Mouse (Mus musculus) spleen, postnatal 10 days (tissue): Measurements from ENCODE around the gene Gm20388.

Experiments
- DNase-seq, 2 experiments: peaks; one replicate each; pipeline ENCODE4 v3.0.0; 2021 to 2022; ENCODE audit warnings: low spot score in 2 of 2

The Gm20388 gene

DNA sequence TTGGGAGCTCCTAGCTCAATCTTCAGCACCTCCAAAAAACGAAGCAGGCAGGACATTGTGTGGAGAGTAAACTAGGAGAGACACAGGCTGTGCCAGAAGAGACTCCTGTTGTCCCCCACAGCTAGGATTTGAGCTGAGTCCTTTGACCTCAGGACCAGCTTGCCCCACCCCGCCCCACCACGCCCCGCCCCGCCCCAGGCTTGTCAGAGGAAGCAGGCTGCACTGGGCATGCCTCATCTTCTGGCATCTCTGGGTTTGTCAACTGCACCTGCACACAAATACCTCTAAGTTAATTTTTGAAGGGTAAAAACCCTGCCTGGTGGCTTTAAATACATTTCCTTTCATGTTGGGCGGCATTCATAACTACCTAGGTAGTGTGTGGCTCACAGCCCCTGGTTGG is 290.7 kb downstream of the Gm20388 start:
- DNase-seq, result no peak

DNA sequence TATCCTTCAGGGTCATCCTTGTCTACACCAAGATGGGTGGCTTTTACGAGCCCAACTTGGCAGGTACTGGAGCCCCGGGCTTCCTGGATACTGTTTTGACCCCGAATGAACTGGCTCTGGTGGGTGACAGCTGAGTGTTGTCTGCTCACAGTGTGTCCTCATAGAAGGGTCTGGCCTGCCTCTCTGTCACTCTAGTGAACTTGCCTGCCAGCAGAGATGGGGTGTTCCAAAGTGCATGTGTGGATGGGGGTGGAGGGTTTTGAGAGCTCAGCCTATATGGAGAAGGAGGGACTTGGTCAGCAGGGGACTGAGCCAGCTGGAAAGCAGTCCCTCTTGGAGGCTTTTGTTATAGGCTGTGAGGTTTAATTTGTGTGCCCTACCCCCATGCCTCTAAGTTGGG is 291.9 kb downstream of the Gm20388 start:
- no peak for DNase-seq

DNA sequence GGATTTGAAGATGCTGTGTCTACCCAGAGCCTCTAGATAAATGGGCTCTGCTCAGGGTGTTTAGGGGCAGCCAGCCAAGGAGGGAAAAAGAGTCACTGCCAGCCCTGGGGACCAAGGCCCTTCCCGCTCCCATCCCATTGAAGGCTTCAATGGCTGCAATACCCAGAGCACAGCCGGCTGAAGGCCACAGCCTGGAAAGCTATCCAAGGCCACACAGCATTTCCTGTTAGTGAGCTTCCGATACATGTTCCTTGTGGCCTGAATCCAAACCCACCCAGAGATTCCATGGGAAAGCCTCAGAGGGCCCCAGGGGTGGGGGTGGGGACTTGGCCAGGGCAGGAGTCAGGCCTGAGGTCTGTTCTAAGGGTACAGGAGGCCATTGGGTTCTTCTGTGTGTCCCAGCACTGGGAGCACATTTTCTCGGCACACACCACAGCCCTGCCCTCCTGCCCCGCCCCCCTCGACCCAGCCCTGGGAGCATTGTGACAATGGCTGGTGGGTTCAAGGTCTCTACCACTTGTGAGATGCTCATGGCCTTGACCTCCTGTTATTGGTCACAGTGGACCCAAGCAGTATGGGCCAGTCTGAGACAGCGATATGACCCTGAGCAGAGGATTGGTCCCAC is 294.2 kb downstream of the Gm20388 start:
- DNase-seq, result no peak

DNA sequence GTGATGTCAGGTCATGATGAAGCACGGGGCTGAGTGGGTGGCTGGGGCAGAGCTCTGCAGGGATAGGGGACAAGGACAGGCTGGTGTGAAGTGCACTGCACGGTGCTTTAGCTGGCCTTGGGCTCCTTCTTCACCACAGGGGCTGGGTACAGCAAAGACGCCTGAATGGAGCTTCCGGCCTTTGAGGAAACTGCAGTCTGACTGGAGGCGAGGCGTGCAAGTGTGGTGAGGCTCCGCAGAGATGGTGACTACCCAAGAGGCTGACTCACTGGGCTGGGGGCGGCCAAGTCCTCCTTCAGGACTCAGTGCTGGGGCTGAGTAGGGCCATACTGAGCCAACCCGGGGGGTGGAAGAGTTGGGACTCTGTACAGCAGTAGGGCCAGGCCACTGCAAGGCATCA is 295.3 kb downstream of the Gm20388 start:
- DNase-seq, result no peak

DNA sequence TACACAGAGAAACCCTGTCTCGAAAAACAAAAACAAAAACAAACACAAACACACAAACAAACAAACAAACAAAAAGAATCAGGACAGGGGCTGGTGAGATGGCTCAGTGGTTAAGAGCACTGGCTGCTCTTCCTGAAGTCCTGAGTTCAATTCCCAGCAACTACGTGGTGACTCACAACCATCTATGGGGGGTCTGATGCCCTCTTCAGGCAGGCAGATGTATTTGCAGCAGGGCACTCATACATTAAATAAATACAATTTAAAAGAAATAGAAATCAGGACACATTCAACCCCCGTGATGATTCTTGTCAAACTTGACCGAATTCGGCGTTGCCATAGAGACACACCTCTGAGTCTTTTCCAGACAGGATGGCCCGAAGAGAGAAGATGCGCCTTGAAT is 296.7 kb downstream of the Gm20388 start:
- no peak for DNase-seq

DNA sequence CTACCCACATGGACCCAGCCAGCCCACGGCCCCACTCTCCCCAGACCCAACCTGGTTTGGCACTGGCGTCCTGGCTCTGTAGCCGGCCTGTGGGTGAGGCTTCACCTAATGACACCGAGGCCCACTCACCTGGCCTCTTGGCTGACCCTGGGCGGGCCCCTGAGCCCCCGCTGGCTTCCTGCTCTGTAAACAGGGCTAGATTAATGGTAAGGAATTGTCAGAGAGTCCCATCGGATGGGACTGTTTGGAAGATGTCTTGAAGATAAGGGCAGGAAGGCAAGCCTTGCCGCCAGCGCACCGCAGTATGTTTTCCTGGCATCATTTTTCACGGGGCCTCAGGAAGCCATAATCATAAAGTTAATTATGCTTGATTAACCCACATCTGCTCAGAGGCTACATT is 297.5 kb downstream of the Gm20388 start:
- DNase-seq, result no peak

DNA sequence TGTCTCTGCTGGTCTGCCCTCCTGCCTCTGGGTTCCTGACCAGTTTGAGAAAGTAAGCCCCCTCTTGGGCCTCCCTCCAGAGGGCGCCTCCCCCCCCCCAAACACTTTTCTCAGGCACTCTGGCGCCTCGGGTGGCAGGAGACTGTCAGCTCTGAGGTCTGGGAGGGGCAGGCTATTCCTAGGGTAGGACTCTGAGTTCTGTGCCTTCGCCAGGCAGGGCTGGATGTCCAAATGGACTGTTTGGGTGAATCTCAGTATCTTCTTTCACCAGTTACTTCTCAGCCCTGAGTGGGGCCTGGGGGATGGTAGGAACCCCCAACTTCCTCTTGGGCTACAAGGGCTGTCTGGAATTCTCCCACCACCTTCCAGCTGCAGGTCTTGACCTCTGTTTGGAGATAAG is 300.7 kb downstream of the Gm20388 start:
- DNase-seq, result no peak

DNA sequence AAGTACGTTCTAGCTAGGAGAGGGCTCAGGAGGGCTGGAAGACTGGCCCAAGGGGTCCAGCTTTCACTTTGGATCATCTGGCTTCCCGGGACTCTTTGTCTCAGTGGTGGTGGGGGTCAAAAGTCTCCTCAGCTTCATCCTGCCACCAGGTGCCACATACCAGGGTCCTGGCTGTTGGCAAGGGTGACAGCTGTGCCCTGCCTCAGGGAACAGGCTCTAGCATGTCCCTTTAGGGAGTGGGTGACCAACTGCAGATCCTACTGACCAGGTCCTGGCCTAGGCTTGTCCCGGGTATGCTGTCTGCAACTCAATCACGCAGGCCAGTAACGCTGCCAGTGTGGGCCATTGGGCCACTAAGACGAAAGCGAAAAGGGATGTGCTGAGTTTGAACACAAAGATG is 302.0 kb downstream of the Gm20388 start:
- DNase-seq, result no peak

DNA sequence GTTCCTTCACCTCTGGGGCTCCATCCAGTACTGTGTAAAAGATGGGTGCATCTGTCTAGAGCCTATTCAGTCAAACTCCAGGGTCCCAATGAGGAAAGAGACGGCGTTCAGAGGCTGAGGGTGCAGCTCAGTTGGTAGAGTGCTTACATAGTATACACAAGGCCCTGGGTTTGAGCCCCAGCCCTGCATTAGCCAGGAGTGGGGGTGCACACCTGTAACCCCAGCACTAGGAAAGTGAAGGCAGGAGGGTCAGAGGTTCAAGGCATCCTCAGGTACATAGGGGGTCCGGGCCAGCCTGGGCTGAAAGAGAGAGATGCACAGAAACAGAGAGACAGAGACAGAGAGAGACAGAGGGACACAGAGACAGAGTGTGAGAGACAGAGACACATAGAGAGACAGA is 302.6 kb downstream of the Gm20388 start:
- DNase-seq, result no peak

DNA sequence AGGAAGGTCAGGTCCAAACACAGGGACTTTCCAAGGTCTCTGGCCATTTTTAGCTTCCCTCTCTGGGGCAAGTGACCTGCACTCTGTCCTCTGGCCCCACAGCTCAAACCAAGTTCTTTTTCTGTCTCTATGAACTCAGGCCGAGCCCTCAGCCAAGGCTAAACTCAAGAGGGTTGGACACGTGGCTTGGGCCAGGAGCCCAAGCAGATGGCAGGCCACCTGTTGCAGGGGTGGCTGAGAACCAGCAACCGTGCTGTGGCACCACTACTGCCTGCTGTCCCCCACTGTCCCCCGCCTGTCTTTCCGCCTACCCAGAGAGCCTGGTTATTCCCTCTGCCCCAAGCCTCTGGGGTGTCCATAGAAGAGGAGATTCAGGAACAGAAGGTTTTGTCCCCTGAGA is 303.3 kb downstream of the Gm20388 start:
- peak in 1 of 2 experiments; percentile 41 for DNase-seq

DNA sequence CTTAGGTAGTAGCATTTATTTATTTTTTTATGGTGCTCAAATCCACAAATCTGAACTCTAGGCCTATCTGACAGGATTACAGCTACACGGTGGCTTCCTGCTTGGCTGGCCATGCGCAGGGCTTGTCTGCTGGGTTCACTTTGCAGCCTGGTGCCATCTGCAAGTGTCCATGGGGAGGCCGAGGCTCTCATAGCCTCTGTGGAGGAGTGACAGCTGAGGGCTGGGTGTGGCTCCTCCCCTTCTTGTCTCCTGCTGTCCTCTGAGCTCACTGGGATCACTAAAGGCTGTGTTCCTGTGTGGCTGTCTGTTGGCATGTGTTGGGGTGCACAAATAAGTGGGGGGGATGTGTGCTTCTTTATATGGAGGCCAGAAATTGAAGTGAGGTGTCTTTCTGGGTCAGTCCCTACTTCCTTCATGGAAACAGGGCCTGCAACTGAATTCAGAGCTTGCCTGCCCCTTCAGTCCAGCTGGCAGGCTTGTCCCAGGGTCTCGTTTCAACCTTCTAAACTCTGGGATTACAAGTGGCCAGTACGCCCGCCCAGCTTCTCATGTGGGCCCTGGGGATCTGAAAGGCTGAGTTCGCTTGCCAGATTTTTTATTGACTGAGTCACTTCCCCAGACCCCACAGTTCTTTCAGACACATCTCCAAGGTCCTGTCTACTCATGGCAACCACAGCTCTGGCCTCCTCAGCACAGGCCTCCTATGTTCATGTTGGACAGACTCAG is 304.9 kb downstream of the Gm20388 start:
- peak in 1 of 2 experiments; percentile 32 for DNase-seq

DNA sequence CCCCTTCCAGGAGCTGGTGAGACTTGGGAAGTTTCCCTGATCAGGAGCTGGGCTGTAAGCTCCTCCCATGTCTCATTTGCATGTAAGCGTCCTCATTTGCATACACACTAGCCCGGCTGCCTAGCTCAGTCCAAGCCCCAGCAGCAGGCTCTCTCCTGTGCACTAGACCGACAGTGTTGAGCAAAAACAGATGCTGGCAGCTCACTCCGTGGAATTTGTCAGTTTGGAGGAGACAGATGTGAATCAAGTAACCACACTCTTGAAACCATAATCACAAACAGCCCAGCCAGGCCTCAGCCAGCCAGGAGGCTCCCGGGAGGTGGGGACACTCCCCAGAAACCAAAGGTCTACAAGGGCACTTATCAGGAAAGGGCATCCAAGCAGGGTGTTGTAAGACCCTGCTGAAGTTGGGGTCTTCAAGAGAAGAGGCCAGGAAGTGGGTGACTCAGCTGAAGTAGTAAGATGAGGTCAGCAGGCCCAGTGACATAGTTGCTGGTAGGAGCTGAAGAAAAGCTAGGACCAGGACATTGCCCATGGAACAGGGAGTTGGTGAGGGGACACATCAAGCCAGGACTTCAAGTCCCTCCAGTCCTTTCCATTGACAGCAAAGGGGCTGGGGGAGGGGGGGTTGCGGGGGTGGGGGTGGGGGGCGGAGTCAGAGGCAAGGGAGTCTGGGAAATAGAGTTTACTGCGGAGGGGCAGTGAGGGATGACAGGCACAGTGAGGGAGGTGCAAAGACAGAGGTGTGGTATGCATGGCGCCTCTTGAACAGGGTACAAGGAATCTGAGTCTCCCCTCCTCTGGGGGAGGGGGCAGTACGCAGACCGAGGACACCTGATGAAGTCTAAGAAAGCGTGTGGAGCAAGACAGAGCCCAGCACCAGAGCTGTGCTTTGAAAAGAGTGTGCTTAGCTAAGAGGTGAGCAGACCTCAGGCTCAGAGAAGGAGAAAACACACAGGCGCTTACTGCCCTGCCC is 306.5 kb downstream of the Gm20388 start:
- no peak for DNase-seq

DNA sequence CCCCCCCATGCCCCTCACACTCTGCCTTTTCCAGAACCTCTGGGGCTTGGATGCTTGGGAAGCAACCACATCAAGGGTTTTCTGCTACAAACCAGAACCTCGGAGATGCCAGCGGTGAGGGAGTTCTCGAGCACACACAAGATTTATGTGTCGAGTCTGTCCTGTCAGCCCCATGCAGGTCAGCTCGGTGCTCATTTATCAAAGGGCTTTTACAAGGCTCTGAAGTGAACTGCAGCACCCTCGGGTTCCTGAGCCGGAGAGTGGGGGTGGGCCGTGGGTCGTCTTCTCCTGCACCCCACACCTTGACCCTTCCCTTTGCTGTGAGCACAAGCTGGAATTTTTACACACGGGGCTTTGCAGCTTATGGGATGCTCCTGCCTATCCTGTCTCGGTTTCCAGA is 311.9 kb downstream of the Gm20388 start:
- no peak for DNase-seq

DNA sequence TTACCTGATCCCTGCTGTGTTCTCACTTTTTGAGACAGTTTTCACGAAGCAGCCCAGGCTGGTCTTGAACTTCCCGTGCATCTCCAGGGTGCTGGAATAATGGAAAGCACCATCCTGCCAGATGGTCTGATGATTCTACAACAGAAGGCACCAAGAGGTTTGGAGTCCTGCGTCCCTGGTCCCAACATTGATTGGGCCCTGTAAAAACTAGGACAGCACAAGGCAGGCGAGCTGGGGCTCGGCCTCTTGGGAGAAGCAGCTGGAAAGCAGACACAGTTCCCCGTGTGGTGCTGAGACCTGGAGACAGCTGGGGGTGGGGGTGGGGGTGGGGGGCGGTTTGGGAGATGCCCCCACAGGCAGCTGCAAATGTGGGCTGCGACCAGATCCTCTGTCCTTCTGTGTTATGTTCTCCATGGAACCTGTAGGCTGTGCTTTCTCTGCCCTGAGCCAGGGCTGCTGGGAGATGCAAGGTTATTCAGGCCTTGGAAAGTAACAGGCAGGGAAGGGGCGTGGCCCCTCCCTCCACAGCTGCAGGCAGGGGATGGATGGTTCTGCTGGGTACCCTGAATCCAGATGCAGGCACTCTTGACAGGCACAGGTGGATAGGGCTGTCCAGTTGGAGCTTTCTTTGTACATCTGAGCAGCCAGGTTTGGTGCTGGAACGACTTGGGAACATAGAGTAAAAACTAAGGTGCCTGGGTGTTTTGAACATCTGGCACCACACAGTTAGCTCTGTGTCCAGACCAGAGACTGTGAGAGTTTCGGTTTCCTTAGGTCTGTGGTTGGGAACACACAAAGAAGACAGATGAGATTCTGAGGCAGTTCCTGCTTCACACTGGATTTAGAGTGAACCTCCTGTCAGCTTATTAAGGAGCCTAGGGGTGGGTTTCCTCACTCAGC is 314.1 kb downstream of the Gm20388 start:
- no peak for DNase-seq

DNA sequence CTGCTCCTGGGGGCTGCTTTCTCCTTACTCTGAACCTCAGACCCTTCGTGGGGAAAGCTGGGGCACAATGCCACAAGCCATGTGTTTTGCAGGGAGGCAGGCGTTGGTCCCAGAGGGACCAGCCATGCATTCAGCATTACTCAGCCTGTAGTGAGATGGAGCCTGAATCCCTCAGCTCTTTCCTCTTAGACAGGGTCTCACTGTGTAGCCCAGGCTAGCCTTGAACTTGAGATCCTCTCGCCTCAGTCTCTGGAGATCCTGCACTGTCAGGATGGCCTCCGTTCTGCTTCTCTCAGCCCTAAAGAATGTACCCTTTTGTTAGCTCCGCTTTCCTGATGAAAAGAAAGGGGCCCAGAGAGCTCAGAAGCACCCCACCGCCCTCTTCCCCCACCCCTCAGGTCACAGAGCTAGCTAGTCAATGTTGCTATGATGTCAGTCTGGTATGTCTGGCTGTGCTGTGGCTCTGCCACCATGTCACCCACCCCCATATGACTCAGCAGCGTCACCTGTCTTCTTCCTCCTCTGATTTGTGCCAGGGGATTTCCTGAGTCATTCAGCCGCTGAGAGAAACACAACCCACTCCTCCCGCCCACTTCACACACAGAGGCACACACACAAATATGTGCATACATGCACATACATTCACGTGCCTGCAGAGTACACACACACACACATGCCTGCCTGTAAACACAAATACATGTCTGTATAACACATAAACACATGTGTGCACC is 314.9 kb downstream of the Gm20388 start:
- no peak for DNase-seq

DNA sequence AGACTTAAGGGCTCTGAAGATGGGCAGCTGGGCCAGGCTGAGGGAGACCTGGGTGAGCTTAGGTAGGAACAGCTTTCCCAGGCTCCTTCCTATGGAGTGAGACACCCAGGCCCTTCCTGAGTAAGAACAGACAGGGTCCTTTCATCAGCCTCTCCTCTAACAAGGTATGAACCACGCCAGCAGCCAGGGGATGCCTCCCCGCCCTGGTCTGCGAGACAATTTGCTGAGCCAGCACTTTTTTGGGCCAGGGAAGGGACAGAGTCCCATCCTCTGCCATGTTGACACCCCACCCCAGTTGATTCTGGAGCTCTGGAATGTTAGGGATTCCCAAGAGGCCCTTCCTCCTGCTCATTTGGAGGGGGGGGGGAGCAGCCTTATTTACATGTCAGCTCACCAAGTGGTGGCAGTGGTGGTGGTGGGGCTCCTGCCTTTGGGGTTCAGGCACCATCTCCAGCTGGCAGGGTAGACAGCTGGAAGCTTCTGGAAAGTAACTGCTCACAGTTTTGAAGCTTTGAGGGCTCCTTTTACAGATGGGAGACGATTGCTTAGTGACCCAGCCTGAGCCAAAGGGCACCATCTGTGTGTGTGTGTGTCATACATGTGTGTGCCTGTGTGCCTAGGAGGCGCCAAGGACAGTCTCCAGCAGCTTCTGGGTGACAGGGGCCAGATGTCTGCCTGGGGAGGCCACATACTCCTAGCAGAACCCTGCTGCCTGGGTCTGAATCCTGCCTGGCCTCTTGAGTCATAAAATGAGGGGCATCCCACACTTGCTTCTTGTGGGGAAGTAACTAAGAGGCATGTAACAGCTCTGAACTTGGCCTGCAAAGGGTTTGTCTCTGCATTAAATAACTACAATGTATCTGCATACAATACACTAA is 316.3 kb downstream of the Gm20388 start:
- DNase-seq, result no peak

DNA sequence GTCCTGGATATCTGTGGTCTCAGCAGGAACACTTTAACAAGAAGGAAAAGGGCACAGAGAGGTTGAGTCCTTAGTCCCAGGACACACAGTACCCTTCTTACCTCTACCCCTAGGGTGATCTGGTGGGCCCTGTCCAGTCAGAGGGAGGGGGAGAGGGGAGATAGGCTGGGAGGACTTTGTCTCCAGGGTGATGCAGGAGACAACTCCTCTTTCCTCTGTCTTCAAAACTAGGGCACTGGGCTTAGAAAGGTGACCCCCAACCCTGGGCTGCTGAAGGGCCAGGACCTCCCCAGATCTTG is 316.9 kb downstream of the Gm20388 start:
- DNase-seq, result no peak

DNA sequence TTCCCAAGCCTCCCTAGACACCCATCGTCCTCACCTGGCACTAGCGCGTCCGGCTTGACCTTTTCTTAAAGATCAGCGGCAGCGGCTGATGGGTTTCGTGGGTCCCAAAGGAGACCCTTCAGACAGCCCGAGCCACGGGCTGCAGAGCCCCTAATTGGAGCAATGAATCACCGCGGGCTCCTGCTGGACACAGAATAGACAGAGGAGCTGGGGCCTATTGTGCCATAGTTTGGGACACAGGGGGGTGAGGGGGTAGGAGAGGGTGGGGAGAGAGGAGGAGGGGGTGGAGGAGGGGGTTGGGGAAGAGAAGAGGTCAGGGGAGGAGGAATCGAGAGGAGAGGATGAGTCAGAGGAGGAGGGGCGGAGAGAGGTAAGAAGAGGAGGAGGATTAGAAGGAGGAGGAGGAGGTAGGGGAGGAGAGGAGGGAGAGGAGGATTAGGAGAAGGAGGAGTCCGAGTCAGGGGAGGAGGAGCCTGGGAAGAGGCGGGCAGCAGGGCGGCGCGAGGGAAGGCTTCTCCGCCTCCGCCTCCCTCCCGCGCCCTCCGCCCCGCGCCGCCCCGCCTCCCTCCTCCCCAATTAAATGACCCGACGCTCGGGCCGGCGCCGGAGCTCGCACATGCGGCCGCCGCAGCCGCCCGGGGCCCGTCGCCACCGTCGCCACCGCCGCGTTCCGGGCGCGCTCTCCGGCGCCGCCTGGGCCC is 317.4 kb downstream of the Gm20388 start, which contains the start of gene Gse1:
Gene Gse1 (plus strand): TSS at position 566 of the 701 bp plus-strand sequence.
- peak in 1 of 2 experiments; percentile 48 for DNase-seq
